Mouse (Mus musculus) lung, postnatal 0 days (tissue): ENCODE data around the gene Zfp990.

Source experiments
- CTCF ChIP-seq: IDR thresholded peaks from 2 replicates; pipeline ENCODE4 v1.5.1; 2016; ENCODE audit warnings: antibody characterized with exemption, mild to moderate bottlenecking
- EP300 ChIP-seq: IDR thresholded peaks from 2 replicates; pipeline ENCODE4 v1.6.1; 2016; ENCODE audit warnings: antibody characterized with exemption, mild to moderate bottlenecking, control low read depth

DNA sequence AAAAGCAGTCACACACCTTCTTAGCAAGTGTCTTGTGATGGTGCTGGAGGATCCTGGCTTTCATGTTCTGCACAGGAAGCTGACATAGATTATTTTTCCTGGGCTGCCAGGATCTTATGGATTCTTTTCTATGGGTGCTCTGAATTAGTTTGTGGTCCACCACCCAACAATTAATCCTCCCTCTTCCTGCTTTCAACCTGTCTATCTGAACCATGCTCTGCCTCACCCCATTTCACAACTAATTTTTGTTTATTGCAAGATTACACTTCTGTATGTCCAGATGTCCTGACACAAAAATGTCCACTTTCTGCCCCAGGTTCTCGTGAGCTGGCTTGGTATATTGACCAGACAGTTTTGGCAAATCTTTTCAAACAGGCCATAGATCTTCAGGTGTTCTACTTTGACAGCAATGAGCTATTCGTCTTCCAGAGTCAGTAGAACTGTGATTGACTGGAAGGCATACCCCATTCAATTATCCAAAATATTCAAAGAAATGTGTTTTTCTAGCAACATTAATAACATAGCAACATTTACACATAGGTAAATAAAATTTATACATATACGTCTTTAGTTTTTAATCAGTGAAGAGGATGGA is 49.0 kb downstream of the Zfp990 start:
- TF ChIP-seq CTCF (no peak), EP300 (no peak)
